Mouse (Mus musculus): ENCODE results near the gene Hist3h2a. TPM values are rescaled to one million over a fixed set of nuclear protein-coding genes. Genes with fewer than 3 reads are reported as not detected.
A peak's percentile ranks its signal among the peaks of the same experiment; 100 is the strongest.

Gene Hist3h2a
- polyA plus RNA-seq, 1 experiment from 2014 or later: 34.3 TPM

DNA sequence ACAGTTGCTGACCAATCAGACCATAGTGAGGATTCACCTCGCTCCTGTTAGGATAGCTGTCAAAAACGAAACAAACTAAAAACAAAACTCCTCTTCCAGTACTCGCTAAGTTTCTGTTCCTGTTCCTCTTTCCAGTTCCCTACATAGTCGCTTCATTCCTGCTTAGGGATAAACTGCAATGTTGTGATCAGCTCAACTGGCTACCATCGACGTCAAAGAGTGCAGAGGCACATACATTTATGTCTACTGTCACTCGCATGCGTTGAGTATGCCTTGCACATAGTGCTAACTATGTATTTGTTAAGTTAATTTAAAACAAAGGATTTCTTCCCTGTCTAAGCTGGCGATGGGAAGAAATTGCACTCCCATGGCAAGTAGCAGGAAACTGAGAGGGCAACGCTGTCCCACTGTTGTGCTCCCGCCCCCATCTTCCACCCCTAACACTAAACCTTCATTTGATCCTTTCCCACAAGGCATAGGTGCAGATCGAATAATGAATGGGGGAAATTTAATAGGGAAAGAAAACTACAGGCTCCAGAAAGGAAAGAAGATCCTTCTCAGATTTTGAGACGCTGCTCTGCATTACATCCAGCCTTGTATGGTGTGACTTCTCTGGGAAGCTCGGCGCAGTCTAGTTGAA lies 4.8 kb downstream of the Hist3h2a start:
- Histone ChIP-seq H3K9me3 (no peaks in the 10 kb centered on the region), H3K9ac (peak overlapping the region; percentile 65), H3K27me3 (peaks cover 34% of the 10 kb centered on the region), H3K4me2 (peak overlapping the region; percentile 84), H3K4me1 (peaks cover 34% of the 10 kb centered on the region), H3K36me3 (peaks cover 8% of the 10 kb centered on the region), H3K4me3 (peak overlapping the region; percentile 48), H3K27ac (no peak overlapping the region)
- ATAC-seq (ENCODE audit: insufficient number of reproducible peaks, insufficient read depth, low FRiP score, low TSS enrichment, low read depth): no peak
- WGBS: 30% methylated on average over 15 of the region's 15 CpGs

DNA sequence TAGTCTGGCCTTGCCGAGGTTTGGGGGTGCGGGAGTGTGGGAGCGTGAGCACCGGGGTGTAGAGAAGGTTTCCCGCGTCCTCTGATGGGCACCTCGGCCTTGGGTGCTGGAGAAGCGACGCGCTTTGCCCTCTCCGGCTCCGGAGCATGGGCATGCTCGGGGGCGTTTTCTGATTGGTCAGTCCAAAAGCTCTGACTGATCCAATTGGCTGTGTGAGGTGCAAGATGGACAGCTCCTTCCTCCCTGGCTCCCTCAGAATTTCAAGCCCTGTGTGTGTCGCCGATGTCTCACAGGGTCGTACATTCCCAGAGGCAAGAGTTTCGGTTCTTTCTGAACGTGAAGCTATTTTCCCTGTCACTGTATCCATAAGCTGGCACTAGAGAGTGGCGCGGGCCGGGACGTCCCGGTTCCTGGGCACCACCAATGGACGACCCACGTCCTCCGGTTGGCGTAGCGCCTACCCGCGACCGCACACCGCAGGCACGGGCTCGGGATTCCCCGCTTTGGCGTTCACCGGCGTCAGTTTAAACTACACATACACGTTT lies 5.5 kb downstream of the Hist3h2a start:
- H3K4me2 ChIP-seq: peak overlapping the region; percentile 84
- H3K9ac ChIP-seq: peak overlapping the region; percentile 65
- H3K36me3 ChIP-seq: peaks cover 8% of the 10 kb centered on the region
- H3K4me3 ChIP-seq: peak overlapping the region; percentile 48
- no peaks in the 10 kb centered on the region for H3K9me3 ChIP-seq
- H3K27me3 ChIP-seq: peaks cover 36% of the 10 kb centered on the region
- 0 out of 2 replicates have a peak, but pooled peaks have one; percentile 45 for ATAC-seq (ENCODE audit: insufficient number of reproducible peaks, insufficient read depth, low FRiP score, low TSS enrichment, low read depth)
- 2% methylated on average over 40 of the region's 40 CpGs for WGBS
- peaks cover 34% of the 10 kb centered on the region for H3K4me1 ChIP-seq
- H3K27ac ChIP-seq: no peak overlapping the region

DNA sequence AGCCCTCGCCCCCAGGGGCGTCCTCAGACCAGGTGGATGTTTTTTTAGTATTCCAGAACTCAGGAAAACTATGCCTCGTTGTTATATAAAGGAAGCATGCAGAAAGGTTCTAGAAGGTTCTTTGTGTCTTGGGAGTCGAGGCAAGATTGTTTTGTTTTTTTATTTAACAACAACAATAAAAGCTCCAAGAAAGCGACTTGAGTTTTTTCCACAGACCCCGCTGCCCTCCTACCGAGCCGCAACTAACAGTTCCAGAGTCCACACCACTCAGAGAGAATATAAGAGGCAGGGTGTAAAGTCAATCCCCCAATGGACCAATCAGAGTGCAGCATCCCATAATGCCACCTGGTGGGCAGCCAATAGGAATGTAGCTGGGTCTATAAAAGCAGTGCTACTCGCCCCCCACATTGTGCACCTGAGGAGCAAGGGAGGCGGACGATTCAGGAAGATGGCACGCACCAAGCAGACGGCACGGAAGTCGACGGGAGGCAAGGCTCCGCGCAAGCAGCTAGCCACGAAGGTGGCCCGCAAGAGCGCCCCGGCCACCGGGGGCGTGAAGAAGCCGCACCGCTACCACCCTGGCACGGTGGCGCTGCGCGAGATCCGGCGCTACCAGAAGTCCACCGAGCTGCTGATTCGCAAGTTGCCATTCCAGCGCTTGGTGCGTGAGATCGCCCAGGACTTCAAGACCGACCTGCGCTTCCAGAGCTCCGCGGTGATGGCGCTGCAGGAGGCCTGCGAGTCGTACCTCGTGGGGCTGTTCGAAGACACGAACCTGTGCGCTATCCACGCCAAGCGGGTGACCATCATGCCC lies 7.1 kb downstream of the Hist3h2a start:
- H3K27ac ChIP-seq: no peak overlapping the region
- no peak overlapping the region for H3K4me2 ChIP-seq
- H3K4me3 ChIP-seq: no peak overlapping the region
- ATAC-seq (ENCODE audit: insufficient number of reproducible peaks, insufficient read depth, low FRiP score, low TSS enrichment, low read depth): no peak
- peaks cover 27% of the 10 kb centered on the region for H3K4me1 ChIP-seq
- H3K27me3 ChIP-seq: peaks cover 36% of the 10 kb centered on the region
- no peaks in the 10 kb centered on the region for H3K9me3 ChIP-seq
- H3K36me3 ChIP-seq: peaks cover 8% of the 10 kb centered on the region
- H3K9ac ChIP-seq: no peak overlapping the region
- 61% methylated on average over 50 of the region's 50 CpGs for WGBS

DNA sequence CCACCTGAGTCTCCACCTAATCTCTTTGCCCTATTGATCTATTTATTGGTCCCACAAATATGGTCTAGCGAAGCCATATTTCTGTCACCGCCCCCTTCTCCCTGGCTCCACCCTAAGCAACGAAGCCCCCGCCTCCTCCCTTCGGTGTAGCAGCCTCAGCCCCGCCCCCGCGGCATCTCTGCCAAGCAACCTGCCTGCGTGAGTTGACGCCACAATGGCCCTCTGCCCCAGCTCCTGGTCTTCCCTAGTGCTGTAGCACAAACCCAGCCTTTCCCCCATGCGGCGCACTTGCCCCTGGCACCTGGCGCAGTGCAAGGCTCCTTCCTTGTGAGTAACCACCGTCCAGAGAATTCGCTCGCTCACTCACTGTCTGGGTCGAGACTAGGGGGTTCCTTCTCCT lies 9.1 kb downstream of the Hist3h2a start:
- peaks cover 13% of the 10 kb centered on the region for H3K4me1 ChIP-seq
- H3K9me3 ChIP-seq: no peaks in the 10 kb centered on the region
- H3K4me2 ChIP-seq: no peak overlapping the region
- peaks cover 33% of the 10 kb centered on the region for H3K27me3 ChIP-seq
- H3K36me3 ChIP-seq: peaks cover 3% of the 10 kb centered on the region; the same call in 1 of the 2 replicates
- H3K27ac ChIP-seq: no peak overlapping the region
- 34% methylated on average over 17 of the region's 17 CpGs for WGBS
- no peak for ATAC-seq (ENCODE audit: insufficient number of reproducible peaks, insufficient read depth, low FRiP score, low TSS enrichment, low read depth)
- H3K9ac ChIP-seq: no peak overlapping the region
- no peak overlapping the region for H3K4me3 ChIP-seq

DNA sequence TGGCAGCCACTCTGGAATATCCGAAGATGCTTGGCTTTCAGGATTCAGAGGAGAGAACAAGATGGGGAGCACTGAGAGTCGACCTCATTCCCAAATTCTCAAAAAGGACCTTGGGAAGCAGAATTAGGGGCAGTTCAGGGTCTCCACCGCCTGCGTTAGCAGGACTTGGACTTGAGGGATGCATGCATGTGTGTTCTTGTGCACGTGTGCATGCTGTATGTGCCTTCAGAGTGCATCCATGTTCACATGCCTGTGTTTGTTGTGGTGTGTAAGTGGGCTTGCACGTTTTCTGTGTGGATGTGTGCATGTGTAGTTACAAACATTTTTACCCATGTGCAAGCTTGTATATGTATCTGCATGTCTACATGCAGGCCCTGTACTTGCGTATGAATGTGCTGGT lies 9.7 kb downstream of the Hist3h2a start:
- 83% methylated on average over 7 of the region's 7 CpGs for WGBS
- no peak for ATAC-seq (ENCODE audit: insufficient number of reproducible peaks, insufficient read depth, low FRiP score, low TSS enrichment, low read depth)
- peaks cover 32% of the 10 kb centered on the region for H3K27me3 ChIP-seq

DNA sequence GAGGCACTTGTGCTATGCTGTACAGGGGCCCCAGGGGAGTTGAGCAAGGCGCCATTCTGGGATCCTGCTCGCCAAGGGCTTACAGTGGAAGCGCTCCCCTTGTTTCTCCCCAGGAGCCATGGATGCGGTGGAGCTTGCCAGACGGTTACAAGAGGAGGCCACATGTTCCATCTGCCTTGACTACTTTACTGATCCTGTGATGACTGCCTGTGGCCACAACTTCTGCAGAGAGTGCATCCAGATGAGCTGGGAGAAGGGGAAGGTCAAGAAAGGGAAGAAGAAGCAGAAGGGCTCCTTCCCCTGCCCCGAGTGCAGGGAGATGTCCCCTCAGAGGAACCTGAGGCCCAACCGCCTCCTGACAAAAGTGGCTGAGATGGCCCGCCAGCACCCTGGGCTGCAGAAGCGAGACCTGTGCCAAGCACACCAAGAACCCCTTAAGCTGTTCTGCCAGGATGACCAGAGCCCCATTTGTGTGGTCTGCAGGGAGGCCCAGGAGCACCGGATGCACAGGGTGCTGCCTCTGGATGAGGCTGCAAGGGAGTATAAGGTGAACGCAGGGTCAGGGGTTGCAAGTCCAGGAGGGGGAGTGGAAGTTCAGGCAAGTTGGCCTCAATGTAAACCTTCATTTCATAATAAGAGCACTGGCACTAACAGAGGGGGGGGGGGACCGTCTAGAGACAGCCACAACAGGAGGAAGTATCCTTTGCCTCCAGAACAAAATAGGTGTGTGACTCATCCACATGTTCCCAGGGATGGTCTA lies 10.7 kb downstream of the Hist3h2a start:
- WGBS: 44% methylated on average over 12 of the region's 12 CpGs
- Histone ChIP-seq H3K27me3 (peaks cover 32% of the 10 kb centered on the region), H3K9me3 (no peaks in the 10 kb centered on the region), H3K27ac (no peak overlapping the region), H3K4me2 (no peak overlapping the region), H3K9ac (0 out of 2 replicates have a peak overlapping the region, but pooled peaks have one; percentile 27), H3K4me3 (no peak overlapping the region), H3K4me1 (0 out of 2 replicates have a peak, but pooled peaks cover 4% of the 10 kb centered on the region), H3K36me3 (peaks cover 10% of the 10 kb centered on the region)
- no peak for ATAC-seq (ENCODE audit: insufficient number of reproducible peaks, insufficient read depth, low FRiP score, low TSS enrichment, low read depth)

More for the DNA sequence above, 9.7 kb downstream of the Hist3h2a start:
- Histone ChIP-seq H3K9me3 (no peaks in the 10 kb centered on the region), H3K4me1 (peaks cover 10% of the 10 kb centered on the region), H3K9ac (no peak overlapping the region), H3K36me3 (peaks cover 3% of the 10 kb centered on the region; the same call in 1 of the 2 replicates), H3K27ac (no peak overlapping the region), H3K4me2 (no peak overlapping the region), H3K4me3 (no peak overlapping the region)

DNA sequence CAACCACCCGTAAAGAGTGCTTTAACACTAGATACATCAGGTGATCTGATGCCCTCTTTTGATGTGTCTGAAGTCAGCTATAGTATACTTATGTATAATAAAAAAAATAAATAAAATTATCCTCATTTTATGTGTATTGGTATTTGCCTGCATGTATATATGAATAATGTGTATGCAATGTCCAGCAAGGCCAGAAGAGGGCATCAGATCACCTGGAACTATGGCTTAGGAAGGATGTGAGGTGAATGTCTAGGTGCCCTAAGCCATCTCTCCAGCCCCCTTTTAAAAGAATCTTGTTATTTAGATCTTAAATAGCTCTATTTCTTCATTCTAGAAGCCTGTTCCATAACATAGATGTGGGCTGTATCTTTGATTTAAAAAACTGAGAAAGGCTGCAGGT lies 12.9 kb downstream of the Hist3h2a start:
- Histone ChIP-seq H3K4me3 (no peak overlapping the region), H3K27me3 (peaks cover 20% of the 10 kb centered on the region), H3K9me3 (no peaks in the 10 kb centered on the region), H3K36me3 (peaks cover 20% of the 10 kb centered on the region), H3K4me1 (0 out of 2 replicates have a peak, but pooled peaks cover 4% of the 10 kb centered on the region), H3K9ac (no peak overlapping the region), H3K27ac (no peak overlapping the region), H3K4me2 (no peak overlapping the region)
- ATAC-seq (ENCODE audit: insufficient number of reproducible peaks, insufficient read depth, low FRiP score, low TSS enrichment, low read depth): no peak
- WGBS: 92% methylated on average over 1 of the region's 1 CpGs

DNA sequence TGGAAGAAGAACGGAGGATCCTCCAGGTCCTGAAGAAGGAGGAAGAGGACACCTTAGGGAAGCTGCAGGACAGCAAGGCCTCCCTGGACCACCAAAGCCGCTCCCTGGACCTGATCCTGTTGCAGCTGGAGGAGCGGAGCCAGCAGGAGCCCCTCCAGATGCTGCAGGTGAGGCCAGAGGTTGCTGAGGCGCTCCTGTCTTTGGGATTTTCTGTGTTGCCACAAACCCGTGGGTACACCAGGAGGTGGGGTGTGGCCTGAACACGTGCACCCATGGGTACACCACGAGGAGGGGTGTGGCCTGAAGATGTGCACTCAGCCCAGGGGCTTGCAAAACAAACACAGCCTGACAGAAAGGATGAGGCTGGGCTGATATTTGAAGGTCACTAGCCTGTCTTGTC lies 14.1 kb downstream of the Hist3h2a start:
- H3K27me3 ChIP-seq: peaks cover 8% of the 10 kb centered on the region
- ATAC-seq (ENCODE audit: insufficient number of reproducible peaks, insufficient read depth, low FRiP score, low TSS enrichment, low read depth): no peak
- no peak overlapping the region for H3K4me2 ChIP-seq
- H3K36me3 ChIP-seq: peaks cover 24% of the 10 kb centered on the region
- 0 out of 2 replicates have a peak, but pooled peaks cover under 1% of the 10 kb centered on the region for H3K4me1 ChIP-seq
- 83% methylated on average over 7 of the region's 7 CpGs for WGBS
- no peak overlapping the region for H3K9ac ChIP-seq
- no peak overlapping the region for H3K27ac ChIP-seq
- no peak overlapping the region for H3K4me3 ChIP-seq
- no peaks in the 10 kb centered on the region for H3K9me3 ChIP-seq

DNA sequence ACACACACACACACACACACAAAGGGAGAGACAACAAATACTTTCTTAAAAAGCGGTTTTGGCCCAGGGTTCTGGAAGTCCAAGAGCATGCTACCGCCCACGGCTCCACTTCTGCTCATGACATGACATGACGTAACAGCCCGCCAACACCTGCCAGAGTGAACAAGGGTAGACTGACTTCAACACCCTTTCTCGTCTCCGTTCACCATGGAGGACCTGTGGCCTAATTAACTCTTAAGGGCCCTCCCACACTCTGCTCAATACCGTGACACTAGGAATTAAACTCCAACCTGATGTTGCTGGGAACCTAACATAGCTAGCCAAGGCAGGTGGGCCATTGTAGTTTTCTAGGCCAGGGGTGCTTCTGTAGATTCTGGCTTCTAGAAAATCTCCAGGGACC lies 14.5 kb downstream of the Hist3h2a start:
- Histone ChIP-seq H3K4me1 (no peaks in the 10 kb centered on the region), H3K27ac (no peak overlapping the region), H3K27me3 (peaks cover 3% of the 10 kb centered on the region), H3K9me3 (no peaks in the 10 kb centered on the region), H3K9ac (no peak overlapping the region), H3K4me2 (no peak overlapping the region), H3K4me3 (no peak overlapping the region), H3K36me3 (peaks cover 26% of the 10 kb centered on the region)
- ATAC-seq (ENCODE audit: insufficient number of reproducible peaks, insufficient read depth, low FRiP score, low TSS enrichment, low read depth): no peak
- 87% methylated on average over 8 of the region's 8 CpGs for WGBS

DNA sequence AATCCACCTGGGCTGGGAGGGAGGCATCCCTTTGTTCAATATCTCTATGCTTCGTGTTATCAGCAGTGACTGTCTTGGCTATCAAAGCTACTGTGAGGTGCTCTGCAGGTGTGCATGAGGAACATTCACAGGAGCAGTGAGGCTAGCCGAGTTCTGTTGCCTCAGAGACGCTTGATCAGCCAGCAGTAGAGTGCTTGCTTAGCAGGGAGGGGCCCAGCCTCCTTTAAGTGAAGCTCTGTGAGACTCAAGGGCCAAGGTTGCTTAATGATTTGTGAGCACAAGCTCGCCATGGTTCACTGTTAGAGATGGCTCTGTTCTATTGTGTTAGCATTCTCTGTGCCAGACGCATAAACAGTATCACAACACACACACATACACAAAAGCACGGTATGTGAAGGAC lies 15.2 kb downstream of the Hist3h2a start:
- Histone ChIP-seq H3K4me2 (no peak overlapping the region), H3K27ac (no peak overlapping the region), H3K9ac (no peak overlapping the region), H3K27me3 (no peaks in the 10 kb centered on the region), H3K4me3 (no peak overlapping the region), H3K9me3 (no peaks in the 10 kb centered on the region), H3K36me3 (peaks cover 32% of the 10 kb centered on the region), H3K4me1 (no peaks in the 10 kb centered on the region)
- ATAC-seq (ENCODE audit: insufficient number of reproducible peaks, insufficient read depth, low FRiP score, low TSS enrichment, low read depth): no peak
- 81% methylated on average over 6 of the region's 6 CpGs for WGBS

DNA sequence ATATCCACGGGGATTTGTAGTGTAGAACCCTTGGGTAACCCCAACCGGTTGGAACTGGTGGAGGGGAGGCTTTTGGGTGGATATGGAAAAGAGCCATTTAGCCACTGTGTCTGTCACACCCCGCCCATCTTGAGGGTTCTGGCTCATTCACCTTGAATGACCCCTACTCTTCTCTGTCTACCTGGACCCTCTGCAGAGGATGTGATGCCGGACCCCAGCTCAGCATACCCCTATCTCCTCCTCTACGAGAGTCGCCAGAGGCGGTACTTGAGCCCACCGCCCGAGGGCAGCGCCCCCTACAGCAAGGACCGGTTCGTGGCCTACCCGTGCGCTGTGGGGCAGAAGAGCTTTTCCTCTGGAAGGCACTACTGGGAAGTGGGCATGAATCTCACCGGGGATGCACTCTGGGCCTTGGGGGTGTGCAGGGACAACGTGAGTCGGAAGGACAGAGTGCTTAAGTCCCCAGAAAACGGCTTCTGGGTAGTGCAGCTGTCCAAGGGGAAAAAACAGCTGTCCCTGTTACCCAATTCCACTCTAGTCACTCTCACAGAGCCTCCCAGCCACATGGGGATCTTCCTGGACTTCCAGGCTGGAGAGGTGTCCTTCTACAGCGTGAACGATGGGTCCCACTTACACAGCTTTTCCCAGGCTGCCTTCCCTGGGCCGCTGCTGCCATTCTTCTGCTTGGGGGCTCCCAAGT lies 16.5 kb downstream of the Hist3h2a start:
- peaks cover 34% of the 10 kb centered on the region for H3K36me3 ChIP-seq
- H3K9ac ChIP-seq: no peak overlapping the region
- 90% methylated on average over 21 of the region's 21 CpGs for WGBS
- no peak overlapping the region for H3K4me2 ChIP-seq
- H3K4me3 ChIP-seq: no peak overlapping the region
- no peak overlapping the region for H3K27ac ChIP-seq
- no peaks in the 10 kb centered on the region for H3K27me3 ChIP-seq
- no peak; the same call in 1 of the 2 replicates for ATAC-seq (ENCODE audit: insufficient number of reproducible peaks, insufficient read depth, low FRiP score, low TSS enrichment, low read depth)
- H3K4me1 ChIP-seq: no peaks in the 10 kb centered on the region
- H3K9me3 ChIP-seq: no peaks in the 10 kb centered on the region

Data from embryonic facial prominence, embryonic 13.5 days (tissue).